Mouse (Mus musculus) hindbrain, embryonic 11.5 days (tissue): ENCODE results near the gene Rad18. TPM values are rescaled to one million over a fixed set of nuclear protein-coding genes. Genes with fewer than 3 reads are reported as not detected.
A peak's percentile ranks its signal among the peaks of the same experiment; 100 is the strongest.

Experiments used
- ATAC-seq: fragments of 200-750 bp; cut with Nextera tagmentation; 2 replicates; pipeline ENCODE4 v1.8.0; 2017; ENCODE audit warnings: mild to moderate bottlenecking, moderate TSS enrichment, moderate library complexity; ENCODE audit not compliant: low FRiP score
- DNase-seq: peaks from one replicate; pipeline ENCODE4 v3.0.0-alpha.2; 2015; ENCODE audit warnings: low spot score
- H3K27ac ChIP-seq: fragments of 300-500 bp; sonication (generic); 2 replicates; pipeline ENCODE4 v1.5.1; 2014; ENCODE audit warnings: mild to moderate bottlenecking, low read depth, low read length
- H3K27me3 ChIP-seq: fragments of 300-500 bp; sonication (generic); 2 replicates; pipeline ENCODE4 v1.6.1; 2014; ENCODE audit warnings: mild to moderate bottlenecking, low read length, moderate library complexity, mixed read lengths; ENCODE audit not compliant: control insufficient read depth, insufficient read depth
- H3K36me3 ChIP-seq: fragments of 300-500 bp; sonication (generic); 2 replicates; pipeline ENCODE4 v1.6.1; 2014; ENCODE audit warnings: mild to moderate bottlenecking, low read length, moderate library complexity, mixed read lengths; ENCODE audit not compliant: control insufficient read depth, insufficient read depth
- H3K4me1 ChIP-seq: fragments of 300-500 bp; sonication (generic); replicated peaks from 2 replicates; pipeline ENCODE4 v1.6.1; 2014; ENCODE audit warnings: low read length, mixed read lengths; ENCODE audit not compliant: control insufficient read depth, insufficient read depth
- H3K4me2 ChIP-seq: fragments of 300-500 bp; sonication (generic); replicated peaks from 2 replicates; pipeline ENCODE4 v1.6.1; 2014; ENCODE audit warnings: mild to moderate bottlenecking, low read depth, low read length
- H3K4me3 ChIP-seq: fragments of 300-500 bp; sonication (generic); 2 replicates; pipeline ENCODE4 v1.5.1; 2014; ENCODE audit warnings: low read depth, low read length
- H3K9ac ChIP-seq: fragments of 300-500 bp; sonication (generic); 2 replicates; pipeline ENCODE4 v1.6.1; 2014; ENCODE audit warnings: low read depth, low read length
- H3K9me3 ChIP-seq: fragments of 300-500 bp; sonication (generic); 2 replicates; pipeline ENCODE4 v1.6.1; 2016; ENCODE audit warnings: low read length; ENCODE audit not compliant: control insufficient read depth
- WGBS: fragments of 180-500 bp; shearing (Covaris S2); extraction: QIAGEN DNeasy Blood & Tissue Kit; methylation state at CpG from one replicate; pipeline ENCODE4 v1.1.7; 2014; 5-methylcytosine and 5-hydroxymethylcytosine counted together
- polyA plus RNA-seq: library from polyadenylated mRNA; unstranded; fragments of >200 nt; fragmentation: Nextera tagmentation; extraction: Ambion mirVana; gene quantifications from 2 replicates; pipeline ENCODE4 v1.2.1, GENCODE M21; 2014

The Rad18 gene
- polyA plus RNA-seq = 36.1 and 37.0 TPM in 2 replicates

DNA sequence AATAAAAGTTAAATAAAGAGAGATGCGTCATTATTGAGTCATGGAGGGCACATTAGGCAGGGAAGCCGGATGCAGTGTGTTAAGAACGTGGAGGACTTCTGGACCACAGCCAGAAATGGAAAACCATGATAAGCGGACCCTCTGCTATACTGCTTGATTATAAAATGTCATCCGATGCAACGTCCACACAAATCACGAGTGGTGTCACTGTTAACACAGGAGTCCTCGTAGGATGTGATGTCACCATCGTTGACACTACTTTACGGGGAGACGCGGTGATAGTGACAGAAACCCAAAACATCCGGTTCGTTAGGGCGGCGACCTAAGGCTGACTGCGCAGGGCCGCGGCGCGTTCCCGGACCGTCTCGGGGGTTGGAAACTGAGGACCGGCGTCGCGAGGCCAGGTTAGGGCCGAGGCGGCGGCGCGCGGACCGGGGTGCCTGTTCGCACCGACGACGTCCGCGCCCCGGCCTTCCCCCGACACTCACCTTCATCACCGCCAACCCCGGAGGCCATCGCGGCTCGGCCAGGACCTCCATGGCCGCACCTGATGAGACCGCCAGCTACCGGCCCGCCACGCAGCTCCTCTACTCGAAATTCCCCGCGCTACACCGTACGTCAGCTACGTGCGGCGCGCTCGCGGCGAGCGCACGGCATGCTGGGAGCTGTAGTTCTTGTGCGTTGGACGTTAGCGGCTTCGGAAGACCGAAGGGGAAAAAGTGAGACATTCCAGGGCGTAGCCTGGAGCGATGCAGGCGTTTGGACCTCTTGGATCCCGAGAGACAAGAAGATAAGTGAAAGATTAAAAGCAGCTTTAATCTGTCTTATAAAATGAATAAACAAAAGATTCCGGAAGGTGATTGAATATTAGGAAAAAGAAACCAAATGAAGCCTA lies at the start of gene Rad18:
Rad18 (minus strand) TSS at position 631 of the 895 bp plus-strand sequence.
- Histone ChIP-seq H3K4me1 (no peaks in the 10 kb centered on the region; the same call in 1 of the 2 replicates), H3K27me3 (no peaks in the 10 kb centered on the region), H3K36me3 (no peaks in the 10 kb centered on the region), H3K9me3 (no peaks in the 10 kb centered on the region), H3K27ac (no peak within 1 kb of the TSS), H3K4me2 (peak within 1 kb of the TSS; percentile 73), H3K9ac (peak within 1 kb of the TSS; percentile 57), H3K4me3 (peak within 1 kb of the TSS; percentile 81)
- DNase-seq = peak; percentile 94
- 1% methylated on average over 76 of the region's 77 CpGs for WGBS
- ATAC-seq = peak; percentile 94

DNA sequence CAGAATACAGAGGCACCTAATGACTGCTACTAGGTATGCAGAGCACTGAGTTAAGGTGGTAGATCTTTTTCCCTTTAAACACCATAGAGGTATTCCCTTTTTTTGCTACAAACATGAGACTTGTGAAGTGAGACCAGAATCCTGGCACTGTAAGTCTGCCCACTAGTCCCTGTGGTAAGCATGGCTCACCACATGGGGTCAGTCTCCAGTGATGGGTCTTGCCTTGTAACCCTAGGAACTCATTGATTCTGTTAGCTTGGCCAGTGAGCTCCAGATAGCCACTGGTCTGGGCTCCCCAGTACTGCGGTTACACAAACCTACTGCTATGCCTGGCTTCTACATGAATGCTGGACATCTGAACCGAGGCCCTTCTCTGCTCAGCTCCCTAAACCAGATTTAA lies 45.8 kb upstream of the Rad18 start:
- WGBS = 91% methylated on average over 2 of the region's 2 CpGs
- ATAC-seq = no peak
- DNase-seq = no peak
- H3K9me3 ChIP-seq = no peaks in the 10 kb centered on the region
- H3K9ac ChIP-seq = no peak overlapping the region
- H3K4me1 ChIP-seq = no peaks in the 10 kb centered on the region
- no peak overlapping the region for H3K4me2 ChIP-seq
- H3K36me3 ChIP-seq = peaks cover 13% of the 10 kb centered on the region
- H3K27ac ChIP-seq = no peak overlapping the region
- no peaks in the 10 kb centered on the region for H3K27me3 ChIP-seq
- H3K4me3 ChIP-seq = no peak overlapping the region

- 94% methylated on average over 5 of the region's 5 CpGs for WGBS
- Histone ChIP-seq H3K4me1 (no peaks in the 10 kb centered on the region), H3K9me3 (no peaks in the 10 kb centered on the region), H3K27ac (no peak overlapping the region), H3K9ac (no peak overlapping the region), H3K27me3 (no peaks in the 10 kb centered on the region), H3K36me3 (peaks cover 13% of the 10 kb centered on the region), H3K4me3 (no peak overlapping the region), H3K4me2 (no peak overlapping the region)
- ATAC-seq (no peak), DNase-seq (no peak)
Observed at GRCm38 (mm10) chr6:112741766-112742165, 45.3 kb upstream of the Rad18 start.

- WGBS = 90% methylated on average over 3 of the region's 3 CpGs
Observed at GRCm38 (mm10) chr6:112739635-112740034, 43.1 kb upstream of the Rad18 start.

DNA sequence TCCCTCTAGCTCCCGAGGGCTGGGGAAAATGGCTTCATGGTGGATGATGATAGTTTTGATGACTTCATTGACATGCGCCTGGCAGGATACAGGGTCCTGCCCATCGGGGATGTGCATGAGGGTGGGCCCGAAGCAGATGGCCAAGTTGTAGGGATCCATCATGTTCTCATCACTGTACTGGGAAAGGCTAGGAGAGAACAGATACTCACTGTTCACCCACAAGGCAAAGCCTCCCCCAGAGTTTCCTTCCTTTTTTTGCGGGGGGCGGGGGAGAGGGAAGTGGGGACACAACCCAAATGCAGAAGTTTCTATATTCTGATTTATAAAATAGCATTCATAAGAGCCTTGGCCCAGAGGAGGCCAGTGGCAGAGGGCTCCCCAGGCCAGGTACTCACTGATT lies 42.4 kb upstream of the Rad18 start:
- Histone ChIP-seq H3K4me3 (no peak overlapping the region), H3K27me3 (no peaks in the 10 kb centered on the region), H3K9me3 (no peaks in the 10 kb centered on the region), H3K27ac (no peak overlapping the region), H3K9ac (no peak overlapping the region), H3K4me1 (no peaks in the 10 kb centered on the region), H3K4me2 (no peak overlapping the region), H3K36me3 (peaks cover 28% of the 10 kb centered on the region)
- 92% methylated on average over 6 of the region's 6 CpGs for WGBS
- ATAC-seq (no peak), DNase-seq (no peak)

More at GRCm38 (mm10) chr6:112739635-112740034, 43.1 kb upstream of the Rad18 start:
- no peak overlapping the region for H3K9ac ChIP-seq
- H3K4me1 ChIP-seq = no peaks in the 10 kb centered on the region
- H3K4me2 ChIP-seq = no peak overlapping the region
- no peak for DNase-seq
- H3K27ac ChIP-seq = no peak overlapping the region
- no peaks in the 10 kb centered on the region for H3K9me3 ChIP-seq
- H3K4me3 ChIP-seq = no peak overlapping the region
- no peak for ATAC-seq
- H3K27me3 ChIP-seq = no peaks in the 10 kb centered on the region
- peaks cover 27% of the 10 kb centered on the region for H3K36me3 ChIP-seq

GRCm38 (mm10) chr6:112736471-112736870 lies 40.0 kb upstream of the Rad18 start:
- Histone ChIP-seq H3K4me1 (no peaks in the 10 kb centered on the region), H3K9ac (no peak overlapping the region), H3K27ac (no peak overlapping the region), H3K4me3 (no peak overlapping the region), H3K27me3 (no peaks in the 10 kb centered on the region), H3K36me3 (peaks cover 27% of the 10 kb centered on the region), H3K9me3 (no peaks in the 10 kb centered on the region), H3K4me2 (no peak overlapping the region)
- DNase-seq (no peak), ATAC-seq (no peak)
- WGBS = 92% methylated on average over 3 of the region's 3 CpGs

GRCm38 (mm10) chr6:112735054-112735453 lies 38.6 kb upstream of the Rad18 start:
- H3K36me3 ChIP-seq = peaks cover 31% of the 10 kb centered on the region
- no peak overlapping the region for H3K27ac ChIP-seq
- ATAC-seq = no peak
- H3K4me1 ChIP-seq = no peaks in the 10 kb centered on the region
- H3K9ac ChIP-seq = no peak overlapping the region
- H3K27me3 ChIP-seq = no peaks in the 10 kb centered on the region
- H3K9me3 ChIP-seq = no peaks in the 10 kb centered on the region
- 83% methylated on average over 2 of the region's 2 CpGs for WGBS
- no peak overlapping the region for H3K4me2 ChIP-seq
- H3K4me3 ChIP-seq = no peak overlapping the region
- DNase-seq = peak; percentile 27

- DNase-seq = no peak
- peaks cover 5% of the 10 kb centered on the region; the same call in 1 of the 2 replicates for H3K4me1 ChIP-seq
- peaks cover 33% of the 10 kb centered on the region for H3K36me3 ChIP-seq
- no peak for ATAC-seq
- no peak overlapping the region for H3K9ac ChIP-seq
- no peaks in the 10 kb centered on the region for H3K9me3 ChIP-seq
- no peak overlapping the region for H3K4me2 ChIP-seq
- H3K27me3 ChIP-seq = no peaks in the 10 kb centered on the region
- WGBS = 86% methylated on average over 5 of the region's 5 CpGs
- no peak overlapping the region for H3K4me3 ChIP-seq
- no peak overlapping the region for H3K27ac ChIP-seq
Observed at GRCm38 (mm10) chr6:112733942-112734341, 37.5 kb upstream of the Rad18 start.

DNA sequence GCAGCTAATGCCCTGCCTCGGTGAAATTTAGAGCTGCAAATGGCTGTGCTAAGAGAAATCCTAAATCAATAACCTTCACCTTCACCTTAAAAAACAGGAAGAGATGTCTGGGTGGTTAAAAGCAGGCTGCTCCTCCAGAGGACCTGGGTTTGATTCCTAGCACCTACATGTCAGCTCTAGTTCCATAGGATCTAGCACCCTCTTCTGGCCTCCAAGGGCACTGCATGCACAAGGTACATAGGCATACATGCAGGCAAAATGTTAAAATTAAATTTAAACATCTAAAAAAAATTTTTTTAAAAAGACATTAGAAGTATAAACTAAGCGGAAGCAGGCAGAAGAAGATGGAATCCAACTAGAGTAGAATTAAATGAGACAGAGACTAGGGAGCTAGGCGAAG lies 35.9 kb upstream of the Rad18 start:
- Histone ChIP-seq H3K4me2 (no peak overlapping the region), H3K4me1 (peaks cover 9% of the 10 kb centered on the region), H3K27me3 (no peaks in the 10 kb centered on the region), H3K36me3 (peaks cover 26% of the 10 kb centered on the region), H3K9me3 (no peaks in the 10 kb centered on the region), H3K27ac (no peak overlapping the region), H3K9ac (no peak overlapping the region), H3K4me3 (no peak overlapping the region)
- no peak for ATAC-seq
- WGBS = 98% methylated on average over 3 of the region's 3 CpGs
- no peak for DNase-seq
